Mouse (Mus musculus): ENCODE measurements around the gene Ppfia2. TPM values are rescaled to one million over a fixed set of nuclear protein-coding genes. Genes with fewer than 3 reads are reported as not detected.

Gene Ppfia2
- 0.01 and 0.03 TPM in 2 replicates for polyA plus RNA-seq (2015; fragmentation: Nextera tagmentation; extraction: Ambion mirVana)

DNA sequence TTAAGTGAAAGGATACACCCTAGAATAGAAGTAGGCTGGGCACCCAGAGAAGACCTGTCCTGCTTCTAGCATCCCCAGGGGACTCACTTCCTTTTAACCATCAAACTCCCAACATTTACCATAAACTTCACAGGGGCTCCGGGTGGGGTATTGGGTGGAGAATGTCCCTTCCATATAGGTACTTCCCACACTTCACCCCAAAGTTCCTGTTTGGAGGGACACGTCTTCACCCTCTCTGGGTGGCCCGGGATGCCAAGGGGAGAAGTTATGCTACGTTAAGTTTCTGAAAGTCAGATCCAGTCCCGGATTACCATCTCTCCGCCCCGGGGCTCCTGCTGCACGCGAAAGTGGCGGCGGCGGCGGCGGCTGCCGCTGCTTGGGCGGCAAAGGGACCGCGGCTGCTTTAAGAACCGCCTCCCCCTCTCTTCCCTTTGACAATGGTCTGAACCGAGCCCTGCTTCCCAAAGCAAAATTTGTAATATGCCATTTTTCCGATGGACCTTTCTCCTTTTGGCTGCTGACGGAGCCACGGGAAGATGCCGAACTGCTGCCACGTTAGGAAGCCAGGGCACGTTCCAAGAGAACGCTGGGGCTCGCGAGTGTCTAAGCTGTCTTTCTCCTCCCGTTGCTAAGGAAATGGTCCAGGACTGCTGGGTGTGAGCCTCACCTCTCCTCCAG lies at the start of gene Ppfia2:
Ppfia2 (plus strand) TSS at position 485 of the 678 bp plus-strand sequence.
- Histone ChIP-seq H3K4me3 (replicated peaks) (peak within 1 kb of the TSS; percentile 11), H3K27me3 (peaks cover 25% of the 10 kb centered on the region), H3K4me2 (peak within 1 kb of the TSS; percentile 46), H3K27ac (replicated peaks) (no peak within 1 kb of the TSS), H3K36me3 (replicated peaks) (no peaks in the 10 kb centered on the region), H3K9me3 (replicated peaks) (no peaks in the 10 kb centered on the region), H3K9ac (no peak within 1 kb of the TSS), H3K4me1 (replicated peaks) (no peaks in the 10 kb centered on the region)
- under 1% methylated on average over 30 of the region's 30 CpGs for WGBS (ENCODE audit: insufficient replicate concordance)
- ATAC-seq (ENCODE audit: insufficient read depth), result no peak

DNA sequence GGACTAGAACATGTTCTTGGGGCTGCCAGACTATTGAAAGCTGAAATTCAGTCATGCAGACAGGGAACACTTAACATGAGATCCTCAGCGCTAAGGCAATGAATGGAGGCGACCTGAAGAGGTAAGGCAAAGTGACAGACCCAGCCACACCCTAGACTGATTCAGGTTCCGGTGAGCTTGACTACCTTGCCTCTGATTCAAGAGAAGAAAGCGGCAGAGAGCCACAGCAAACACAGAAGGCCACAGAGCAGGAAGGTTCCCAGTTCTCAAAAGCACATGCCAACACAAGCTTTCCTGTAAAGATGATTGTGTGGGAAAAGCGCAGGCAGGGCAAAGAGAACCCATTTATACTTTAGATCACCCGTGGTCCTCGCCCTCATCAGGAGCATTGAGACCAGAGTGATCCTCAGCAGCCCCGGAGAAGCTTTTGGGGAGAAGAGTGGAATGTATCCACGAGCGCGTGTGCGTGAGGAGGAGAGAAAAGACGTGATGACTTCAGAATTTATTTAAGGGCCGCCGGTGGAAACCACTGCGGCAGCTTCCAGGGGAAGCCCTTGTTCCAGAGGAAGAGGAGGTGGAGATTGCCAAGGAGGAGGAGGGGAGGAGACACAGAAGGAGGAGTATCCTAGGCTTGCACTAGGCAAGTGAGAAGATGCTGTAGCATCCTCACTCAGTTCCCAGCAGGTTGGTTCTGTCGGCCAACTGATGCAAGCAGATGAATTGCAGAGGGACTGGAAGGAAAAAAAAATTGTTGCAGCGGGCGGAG lies 1.0 kb upstream of the Ppfia2 start:
- no peaks in the 10 kb centered on the region for H3K36me3 ChIP-seq (replicated peaks)
- H3K4me2 ChIP-seq, result no peak overlapping the region
- H3K9ac ChIP-seq, result no peak overlapping the region
- no peaks in the 10 kb centered on the region for H3K4me1 ChIP-seq (replicated peaks)
- no peak overlapping the region for H3K27ac ChIP-seq (replicated peaks)
- H3K9me3 ChIP-seq (replicated peaks), result no peaks in the 10 kb centered on the region
- whole genome bisulfite sequencing (ENCODE audit: insufficient replicate concordance), result 3% methylated on average over 19 of the region's 19 CpGs
- peaks cover 25% of the 10 kb centered on the region for H3K27me3 ChIP-seq
- no peak overlapping the region for H3K4me3 ChIP-seq (replicated peaks)
- ATAC-seq (ENCODE audit: insufficient read depth), result no peak

DNA sequence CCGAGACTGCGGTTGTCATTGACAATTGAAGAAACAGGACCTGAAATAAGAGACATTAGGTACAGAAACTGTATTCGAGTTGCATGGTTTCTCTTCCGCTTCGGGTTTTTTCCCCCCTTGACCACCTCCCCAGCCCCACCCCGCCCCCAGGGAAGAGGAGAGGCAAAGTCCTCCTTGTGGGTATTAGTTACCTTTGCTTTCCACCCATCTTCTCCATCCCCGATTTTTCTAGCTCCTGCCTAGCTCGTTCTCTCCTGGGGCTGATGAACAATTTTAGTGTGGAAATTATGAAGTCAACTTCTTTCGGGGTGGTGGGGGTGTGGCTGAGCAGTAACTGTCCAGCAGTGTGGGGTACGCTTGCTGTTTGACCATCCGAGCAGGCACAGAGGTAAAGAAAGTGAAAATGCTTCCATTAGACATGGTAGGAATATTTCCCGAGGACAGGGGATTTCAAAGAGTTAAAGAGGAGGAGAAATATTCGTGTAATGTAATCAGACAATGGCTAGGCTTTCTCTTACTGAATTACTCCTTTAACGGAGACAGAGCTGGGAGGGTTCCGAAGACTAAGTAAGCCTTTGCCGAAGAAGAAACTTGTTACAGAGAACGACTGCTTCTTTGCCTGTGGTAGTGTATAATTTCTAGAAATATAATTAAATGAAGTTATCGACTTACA lies 530 bp downstream of the Ppfia2 start:
- Histone ChIP-seq H3K9me3 (replicated peaks) (no peaks in the 10 kb centered on the region), H3K27ac (replicated peaks) (no peak overlapping the region), H3K9ac (no peak overlapping the region), H3K4me1 (replicated peaks) (no peaks in the 10 kb centered on the region), H3K4me3 (replicated peaks) (peak overlapping the region; percentile 11; the same call in 1 of the 2 replicates), H3K36me3 (replicated peaks) (no peaks in the 10 kb centered on the region), H3K27me3 (peaks cover 25% of the 10 kb centered on the region), H3K4me2 (peak overlapping the region; percentile 46)
- no peak for ATAC-seq (ENCODE audit: insufficient read depth)
- 16% methylated on average over 17 of the region's 18 CpGs for WGBS (ENCODE audit: insufficient replicate concordance)

DNA sequence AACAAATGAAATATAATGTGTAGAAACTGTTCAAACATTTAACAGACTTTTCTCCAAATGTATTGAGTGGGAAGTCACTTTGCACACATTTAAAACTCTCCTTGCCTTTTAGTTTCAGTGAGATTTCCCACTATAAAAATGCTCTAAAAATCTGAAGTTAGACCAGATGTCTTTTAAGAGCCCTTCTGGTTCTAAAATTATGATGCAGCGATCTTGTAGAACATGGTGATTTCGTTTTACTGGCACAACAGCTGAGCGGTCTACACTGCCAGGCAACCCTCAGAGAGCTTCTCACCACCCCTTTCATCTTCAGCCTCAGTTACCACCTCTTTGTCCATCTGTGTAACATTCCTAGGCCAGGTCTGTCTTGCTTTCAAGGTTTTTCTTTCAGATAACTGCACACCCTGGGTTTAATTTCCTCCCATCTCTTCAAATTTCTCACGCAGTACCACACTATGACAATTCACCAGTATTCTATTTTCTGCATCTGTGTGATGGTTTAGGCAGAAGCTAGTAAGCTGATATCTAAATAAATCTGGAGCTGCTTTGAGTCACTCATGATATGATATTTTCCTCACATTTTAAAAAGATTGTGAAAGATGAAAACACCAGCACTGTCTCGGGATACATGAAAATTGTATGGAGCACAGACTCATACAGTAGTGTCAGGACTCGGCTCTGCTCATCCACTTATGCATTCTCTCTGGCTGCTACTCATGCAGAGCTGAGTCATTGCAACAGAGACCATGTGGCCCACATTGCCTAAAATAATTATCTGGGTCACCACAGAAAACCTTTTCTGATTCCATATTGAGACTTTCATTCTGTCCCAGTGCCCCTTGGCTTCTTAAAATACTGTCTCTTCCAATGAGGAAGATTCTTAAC lies 39.4 kb downstream of the Ppfia2 start:
- Histone ChIP-seq H3K9me3 (replicated peaks) (no peaks in the 10 kb centered on the region), H3K27me3 (no peaks in the 10 kb centered on the region), H3K27ac (replicated peaks) (no peak overlapping the region), H3K4me1 (replicated peaks) (no peaks in the 10 kb centered on the region), H3K9ac (no peak overlapping the region), H3K36me3 (replicated peaks) (no peaks in the 10 kb centered on the region), H3K4me3 (replicated peaks) (no peak overlapping the region), H3K4me2 (no peak overlapping the region)
- no peak for ATAC-seq (ENCODE audit: insufficient read depth)
- WGBS (ENCODE audit: insufficient replicate concordance), result 66% methylated on average over 6 of the region's 6 CpGs

DNA sequence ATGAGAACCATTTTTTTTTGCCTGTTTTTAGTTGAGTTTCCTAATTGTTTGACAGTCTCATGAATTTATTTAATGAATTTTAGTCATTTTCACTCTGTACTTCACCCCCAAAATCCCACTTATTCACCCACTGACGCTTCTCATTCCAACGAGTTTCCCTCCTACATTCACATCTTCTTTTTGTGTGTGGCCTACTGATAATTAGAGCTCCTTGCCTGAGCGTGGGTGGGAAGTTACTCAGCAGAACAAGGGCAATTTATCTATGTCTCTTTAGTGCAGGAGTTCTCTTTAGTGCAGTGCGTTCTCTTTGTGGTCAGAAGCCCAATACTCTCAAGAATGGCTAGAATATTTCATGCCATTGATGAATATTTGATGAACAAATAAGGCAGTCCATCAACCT lies 95.9 kb downstream of the Ppfia2 start:
- Histone ChIP-seq H3K9me3 (replicated peaks) (no peaks in the 10 kb centered on the region), H3K9ac (no peak overlapping the region), H3K4me1 (replicated peaks) (no peaks in the 10 kb centered on the region), H3K27ac (replicated peaks) (no peak overlapping the region), H3K36me3 (replicated peaks) (no peaks in the 10 kb centered on the region), H3K4me3 (replicated peaks) (no peak overlapping the region), H3K27me3 (no peaks in the 10 kb centered on the region), H3K4me2 (no peak overlapping the region)
- ATAC-seq (ENCODE audit: insufficient read depth), result no peak
- 45% methylated on average over 4 of the region's 4 CpGs for WGBS (ENCODE audit: insufficient replicate concordance)

DNA sequence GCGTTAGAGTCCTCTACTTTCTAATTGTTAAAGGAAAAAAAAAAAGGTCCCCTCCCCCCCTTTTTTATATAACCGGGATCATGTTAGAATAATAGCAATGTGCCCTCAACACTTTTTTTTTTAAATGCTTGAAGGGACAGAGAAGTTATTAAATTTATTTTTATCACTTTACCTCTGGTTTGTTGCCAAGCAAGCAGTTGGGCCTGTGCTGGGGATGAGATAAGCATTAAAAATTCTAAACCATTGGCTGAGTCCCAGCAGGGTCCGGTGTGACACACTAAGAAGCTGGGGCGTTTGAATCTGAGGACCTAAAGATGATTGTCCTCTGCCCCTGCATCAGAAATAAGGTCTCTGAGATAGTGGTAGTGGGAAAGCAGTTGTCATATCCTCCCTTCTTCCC lies 114.9 kb downstream of the Ppfia2 start:
- ATAC-seq (ENCODE audit: insufficient read depth), result no peak
- WGBS (ENCODE audit: insufficient replicate concordance), result 47% methylated on average over 4 of the region's 4 CpGs
- no peak overlapping the region for H3K4me3 ChIP-seq (replicated peaks)
- H3K4me1 ChIP-seq (replicated peaks), result no peaks in the 10 kb centered on the region
- no peaks in the 10 kb centered on the region for H3K27me3 ChIP-seq
- H3K27ac ChIP-seq (replicated peaks), result no peak overlapping the region
- no peaks in the 10 kb centered on the region for H3K36me3 ChIP-seq (replicated peaks)
- H3K4me2 ChIP-seq, result no peak overlapping the region
- no peaks in the 10 kb centered on the region for H3K9me3 ChIP-seq (replicated peaks)
- H3K9ac ChIP-seq, result no peak overlapping the region

DNA sequence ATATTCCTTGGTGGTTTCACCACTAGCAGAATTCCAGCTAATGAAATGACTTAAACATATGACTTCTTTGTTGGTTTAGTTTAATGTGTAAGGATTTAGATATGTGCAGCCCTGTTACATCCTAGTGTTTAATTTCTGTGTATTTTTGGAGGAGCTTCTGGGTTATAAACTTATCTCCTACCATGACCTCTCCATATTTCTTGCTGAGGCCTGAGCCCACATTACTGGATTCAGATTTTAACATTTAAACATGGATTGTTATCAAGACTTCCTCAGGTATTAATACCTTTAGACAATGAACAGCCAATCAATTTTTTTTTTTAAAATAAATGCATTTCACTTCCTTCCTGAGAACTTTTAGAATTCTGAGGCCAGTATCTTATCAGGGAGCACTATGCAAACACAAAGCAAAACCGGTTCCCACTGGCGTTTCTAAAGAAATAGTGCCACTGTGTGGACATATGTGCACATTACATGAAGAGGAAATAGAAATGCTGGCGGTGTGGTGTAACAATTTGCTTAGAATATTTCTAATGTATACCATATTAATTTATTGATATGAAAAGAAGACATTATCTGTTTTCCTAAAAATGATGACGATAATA lies 115.4 kb downstream of the Ppfia2 start:
- 3% methylated on average over 4 of the region's 4 CpGs for WGBS (ENCODE audit: insufficient replicate concordance)
- H3K9ac ChIP-seq, result no peak overlapping the region
- no peak for ATAC-seq (ENCODE audit: insufficient read depth)
- H3K9me3 ChIP-seq (replicated peaks), result no peaks in the 10 kb centered on the region
- no peak overlapping the region for H3K4me3 ChIP-seq (replicated peaks)
- no peak overlapping the region for H3K27ac ChIP-seq (replicated peaks)
- H3K27me3 ChIP-seq, result no peaks in the 10 kb centered on the region
- no peaks in the 10 kb centered on the region for H3K36me3 ChIP-seq (replicated peaks)
- no peaks in the 10 kb centered on the region for H3K4me1 ChIP-seq (replicated peaks)
- no peak overlapping the region for H3K4me2 ChIP-seq

DNA sequence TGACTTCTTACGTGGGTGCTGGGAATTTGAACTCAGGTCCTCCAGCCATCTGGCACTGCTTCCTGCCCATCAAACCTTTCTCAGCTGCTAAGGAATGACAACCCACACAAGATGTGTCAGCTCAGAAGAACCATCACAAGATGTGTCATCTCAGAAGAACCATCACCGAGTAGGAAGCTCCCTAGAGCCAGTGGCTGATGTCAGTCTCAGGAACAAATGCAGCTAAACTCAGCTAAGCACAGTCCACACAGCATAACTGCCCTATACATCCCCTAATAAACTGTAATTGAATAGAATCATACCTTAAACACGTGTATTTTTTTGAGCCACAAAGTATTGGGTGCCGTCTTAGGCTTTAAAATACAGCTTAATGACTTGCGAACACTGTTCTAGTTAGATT lies 117.7 kb downstream of the Ppfia2 start:
- Histone ChIP-seq H3K4me1 (replicated peaks) (no peaks in the 10 kb centered on the region), H3K4me2 (no peak overlapping the region), H3K4me3 (replicated peaks) (no peak overlapping the region), H3K36me3 (replicated peaks) (no peaks in the 10 kb centered on the region), H3K9me3 (replicated peaks) (no peaks in the 10 kb centered on the region), H3K27ac (replicated peaks) (no peak overlapping the region), H3K9ac (no peak overlapping the region), H3K27me3 (no peaks in the 10 kb centered on the region)
- no peak for ATAC-seq (ENCODE audit: insufficient read depth)
- 54% methylated on average over 5 of the region's 5 CpGs for WGBS (ENCODE audit: insufficient replicate concordance)

DNA sequence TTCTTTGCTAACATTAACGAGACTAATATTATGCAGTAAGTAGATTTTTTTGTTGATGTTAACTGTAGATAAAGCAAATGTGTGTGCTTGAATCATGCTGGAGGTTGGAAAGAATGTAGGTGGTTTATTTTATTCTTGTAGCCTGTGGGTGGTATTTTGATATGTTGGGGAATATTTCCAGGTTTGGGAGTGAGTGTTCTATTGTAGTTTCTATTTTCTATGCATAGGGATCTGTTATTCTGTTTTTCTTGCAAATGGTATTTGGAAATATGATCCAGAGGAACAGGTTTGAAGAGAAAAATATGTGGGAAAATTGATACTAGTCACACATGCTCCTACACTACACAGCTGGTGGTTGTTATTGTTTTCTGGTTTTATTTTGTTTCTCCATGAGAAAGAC lies 120.8 kb downstream of the Ppfia2 start:
- no peaks in the 10 kb centered on the region for H3K27me3 ChIP-seq
- ATAC-seq (ENCODE audit: insufficient read depth), result no peak
- no peaks in the 10 kb centered on the region for H3K4me1 ChIP-seq (replicated peaks)
- no peaks in the 10 kb centered on the region for H3K36me3 ChIP-seq (replicated peaks)
- H3K4me2 ChIP-seq, result no peak overlapping the region
- no peak overlapping the region for H3K4me3 ChIP-seq (replicated peaks)
- 56% methylated on average over 1 of the region's 1 CpGs for WGBS (ENCODE audit: insufficient replicate concordance)
- H3K9ac ChIP-seq, result no peak overlapping the region
- no peaks in the 10 kb centered on the region for H3K9me3 ChIP-seq (replicated peaks)
- no peak overlapping the region for H3K27ac ChIP-seq (replicated peaks)

DNA sequence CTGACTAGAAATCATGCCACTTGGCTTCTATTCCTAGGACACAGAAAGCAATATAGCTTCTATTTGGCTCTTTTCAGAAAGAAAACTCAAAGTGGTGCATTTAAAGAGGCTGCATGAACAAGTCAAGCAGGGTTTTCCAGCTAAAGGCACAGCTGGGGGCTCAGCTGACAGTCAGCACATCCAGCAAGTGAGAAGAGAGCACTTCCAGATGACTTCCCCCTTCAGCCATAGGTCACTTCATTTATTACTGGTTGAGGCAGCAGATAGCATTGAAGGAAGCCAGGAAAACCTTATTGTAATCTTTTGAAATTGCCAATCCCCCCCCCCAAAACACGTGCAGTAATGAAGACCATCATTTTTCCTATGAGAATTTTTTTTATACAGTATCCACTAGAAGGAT lies 126.8 kb downstream of the Ppfia2 start:
- Histone ChIP-seq H3K4me2 (no peak overlapping the region), H3K36me3 (replicated peaks) (no peaks in the 10 kb centered on the region), H3K27me3 (no peaks in the 10 kb centered on the region), H3K9ac (no peak overlapping the region), H3K27ac (replicated peaks) (no peak overlapping the region), H3K4me3 (replicated peaks) (no peak overlapping the region), H3K9me3 (replicated peaks) (no peaks in the 10 kb centered on the region), H3K4me1 (replicated peaks) (no peaks in the 10 kb centered on the region)
- 31% methylated on average over 1 of the region's 1 CpGs for WGBS (ENCODE audit: insufficient replicate concordance)
- ATAC-seq (ENCODE audit: insufficient read depth), result no peak

All from liver, embryonic 15.5 days (tissue).